Mouse (Mus musculus) liver, adult 2 months (tissue): ENCODE results near the gene Arhgap10. TPM values are rescaled to one million over a fixed set of nuclear protein-coding genes. Genes with fewer than 3 reads are reported as not detected.

Source experiments
- DNase-seq: peaks from one replicate; pipeline ENCODE4 v3.0.0-alpha.2; 2011; ENCODE audit warnings: low read depth, low spot score; ENCODE audit errors: extremely low read depth
- H3K27ac ChIP-seq: fragments of 200-500 bp; replicated peaks from 2 replicates; pipeline ENCODE4 v1.5.1; 2012; ENCODE audit warnings: low read depth, mild to moderate bottlenecking, control low read depth, inconsistent platforms, low read length; ENCODE audit not compliant: insufficient read depth
- H3K27me3 ChIP-seq: fragments of 200-500 bp; 2 replicates; pipeline ENCODE4 v1.6.1; 2012; ENCODE audit warnings: mild to moderate bottlenecking, moderate library complexity, low read length, inconsistent platforms; ENCODE audit not compliant: control insufficient read depth, insufficient read depth
- H3K36me3 ChIP-seq: fragments of 200-500 bp; 2 replicates; pipeline ENCODE4 v1.6.1; 2012; ENCODE audit warnings: low read length, inconsistent platforms; ENCODE audit not compliant: control insufficient read depth, insufficient read depth
- H3K4me1 ChIP-seq: fragments of 200-500 bp; 2 replicates; pipeline ENCODE4 v1.6.1; 2011; ENCODE audit warnings: low read length; ENCODE audit not compliant: control insufficient read depth, insufficient read depth
- H3K4me3 ChIP-seq: fragments of 200-500 bp; 2 replicates; pipeline ENCODE4 v1.5.1; 2011; ENCODE audit warnings: low read depth, mild to moderate bottlenecking, control low read depth, low read length, moderate library complexity; ENCODE audit not compliant: insufficient read depth
- H3K79me2 ChIP-seq: fragments of 200-500 bp; 2 replicates; pipeline ENCODE4 v1.6.1; 2012; ENCODE audit warnings: inconsistent platforms, mild to moderate bottlenecking, low read length, moderate library complexity; ENCODE audit not compliant: control insufficient read depth, insufficient read depth
- H3K9ac ChIP-seq: fragments of 200-500 bp; 2 replicates; pipeline ENCODE4 v1.6.1; 2012; ENCODE audit warnings: low read depth, mild to moderate bottlenecking, control low read depth, inconsistent platforms, low read length
- CTCF ChIP-seq: fragments of 200-500 bp; IDR thresholded peaks from 2 replicates; pipeline ENCODE4 v1.5.1; 2011; ENCODE audit warnings: low read depth, low read length, control low read depth
- POLR2A ChIP-seq: fragments of 200-500 bp; IDR thresholded peaks from 2 replicates; pipeline ENCODE4 v1.6.1; 2011; ENCODE audit warnings: low read length, control low read depth; ENCODE audit not compliant: insufficient read depth; ENCODE audit errors: extremely low read depth
- WGBS: fragments of 180-500 bp; shearing (Covaris S2); methylation state at CpG from one replicate; pipeline ENCODE4 v1.1.7; 2018; 5-methylcytosine and 5-hydroxymethylcytosine counted together
- polyA plus RNA-seq: library from polyadenylated mRNA; depleted of rRNA; stranded (reverse); fragments of >200 nt; gene quantifications from 2 replicates; pipeline ENCODE4 v1.2.3, GENCODE M21; 2012
- total RNA-seq: library from RNA; depleted of rRNA; stranded (reverse); fragments of >200 nt; gene quantifications from 2 replicates; pipeline ENCODE4 v1.2.3, GENCODE M21; 2014

Arhgap10 gene
- total and polyA plus RNA-seq, 2 experiments: 0.88 to 1.8 TPM

- Histone ChIP-seq H3K4me3 (no peak overlapping the region), H3K27me3 (no peaks in the 10 kb centered on the region), H3K4me1 (no peaks in the 10 kb centered on the region), H3K79me2 (no peaks in the 10 kb centered on the region), H3K9ac (no peak overlapping the region), H3K27ac (no peak overlapping the region), H3K36me3 (no peaks in the 10 kb centered on the region)
- WGBS: 37% methylated on average over 4 of the region's 4 CpGs
- TF ChIP-seq CTCF (no peak), POLR2A (no peak)
- DNase-seq: peak; percentile 71
These were observed 27.9 kb upstream of the Arhgap10 start for GRCm38 (mm10) chr8:77545616-77546015.

DNA sequence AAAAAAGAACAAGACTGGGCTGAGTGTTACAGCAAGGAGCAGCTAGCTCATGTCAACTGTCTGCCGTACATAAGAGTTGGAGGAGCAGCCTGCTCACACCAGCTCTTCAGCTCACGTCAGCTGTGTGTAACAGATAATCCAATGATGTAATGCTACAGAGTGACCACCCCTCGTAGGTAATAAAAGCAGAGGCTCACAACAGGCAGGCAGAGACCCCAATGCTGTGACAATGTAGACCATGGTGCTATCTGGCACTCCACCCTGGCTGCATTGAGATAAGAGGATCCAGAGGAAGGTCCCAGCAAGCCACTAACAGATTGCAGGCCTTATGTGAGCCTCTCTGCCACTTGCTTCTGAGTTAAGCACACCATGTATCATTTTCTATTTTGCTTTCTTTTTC is 26.7 kb upstream of the Arhgap10 start:
- TF ChIP-seq CTCF: no peak
- no peak for TF ChIP-seq POLR2A
- no peak for DNase-seq
- Histone ChIP-seq H3K4me3 (no peak overlapping the region), H3K36me3 (no peaks in the 10 kb centered on the region), H3K9ac (no peak overlapping the region), H3K4me1 (no peaks in the 10 kb centered on the region), H3K27ac (no peak overlapping the region), H3K79me2 (no peaks in the 10 kb centered on the region), H3K27me3 (no peaks in the 10 kb centered on the region)
- WGBS: 81% methylated on average over 3 of the region's 3 CpGs

GRCm38 (mm10) chr8:77543152-77543777 is 25.5 kb upstream of the Arhgap10 start:
- no peak overlapping the region for H3K27ac ChIP-seq
- DNase-seq: no peak
- H3K27me3 ChIP-seq: no peaks in the 10 kb centered on the region
- no peaks in the 10 kb centered on the region for H3K79me2 ChIP-seq
- H3K4me1 ChIP-seq: no peaks in the 10 kb centered on the region
- WGBS: 78% methylated on average over 6 of the region's 6 CpGs
- H3K9ac ChIP-seq: no peak overlapping the region
- TF ChIP-seq POLR2A (no peak), CTCF (no peak)
- H3K4me3 ChIP-seq: no peak overlapping the region
- no peaks in the 10 kb centered on the region for H3K36me3 ChIP-seq

DNA sequence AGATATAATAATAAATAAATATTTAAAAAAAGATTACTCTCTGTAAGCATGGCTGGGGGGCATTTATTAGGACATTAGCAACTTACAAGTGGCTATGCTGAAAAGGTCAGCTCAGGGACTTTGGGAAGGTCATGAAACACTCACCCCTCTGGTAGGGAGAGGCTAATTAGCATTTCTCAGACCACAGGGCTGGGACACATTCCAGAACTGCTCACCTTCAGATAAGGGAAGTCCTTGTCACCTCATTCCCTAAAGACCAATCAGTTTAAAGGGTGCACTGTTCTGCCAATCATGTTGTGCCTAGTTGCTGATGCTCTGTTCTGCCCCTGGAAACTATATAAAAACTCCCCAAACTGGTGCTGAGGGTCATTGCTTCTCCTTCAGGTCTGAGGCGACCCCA is 20.5 kb upstream of the Arhgap10 start:
- no peak overlapping the region for H3K27ac ChIP-seq
- WGBS: 94% methylated on average over 1 of the region's 1 CpGs
- H3K27me3 ChIP-seq: no peaks in the 10 kb centered on the region
- H3K36me3 ChIP-seq: no peaks in the 10 kb centered on the region
- H3K4me3 ChIP-seq: no peak overlapping the region
- no peaks in the 10 kb centered on the region for H3K79me2 ChIP-seq
- TF ChIP-seq CTCF: no peak
- TF ChIP-seq POLR2A: no peak
- DNase-seq: no peak
- no peaks in the 10 kb centered on the region for H3K4me1 ChIP-seq
- no peak overlapping the region for H3K9ac ChIP-seq

GRCm38 (mm10) chr8:77536821-77537220 is 19.1 kb upstream of the Arhgap10 start:
- TF ChIP-seq CTCF: no peak
- no peak for TF ChIP-seq POLR2A
- H3K4me1 ChIP-seq: no peaks in the 10 kb centered on the region

GRCm38 (mm10) chr8:77535026-77535595 is 17.4 kb upstream of the Arhgap10 start:
- H3K9ac ChIP-seq: no peak overlapping the region
- WGBS: 39% methylated on average over 5 of the region's 5 CpGs

More at GRCm38 (mm10) chr8:77536821-77537220, 19.1 kb upstream of the Arhgap10 start:
- DNase-seq: no peak
- H3K9ac ChIP-seq: no peak overlapping the region
- H3K36me3 ChIP-seq: no peaks in the 10 kb centered on the region
- no peaks in the 10 kb centered on the region for H3K27me3 ChIP-seq
- WGBS: 85% methylated on average over 12 of the region's 12 CpGs
- no peak overlapping the region for H3K27ac ChIP-seq
- no peak overlapping the region for H3K4me3 ChIP-seq
- no peaks in the 10 kb centered on the region for H3K79me2 ChIP-seq

More at GRCm38 (mm10) chr8:77535026-77535595, 17.4 kb upstream of the Arhgap10 start:
- no peaks in the 10 kb centered on the region for H3K4me1 ChIP-seq
- peak; percentile 57 for DNase-seq
- H3K79me2 ChIP-seq: no peaks in the 10 kb centered on the region
- peak; percentile 65 for TF ChIP-seq CTCF
- no peak for TF ChIP-seq POLR2A
- no peak overlapping the region for H3K27ac ChIP-seq
- no peak overlapping the region for H3K4me3 ChIP-seq
- no peaks in the 10 kb centered on the region for H3K27me3 ChIP-seq
- H3K36me3 ChIP-seq: no peaks in the 10 kb centered on the region
